Mouse (Mus musculus) cortical plate, adult 2 months (tissue): Measurements from ENCODE around the gene Olfr139. TPM values are rescaled to one million over a fixed set of nuclear protein-coding genes. Genes with fewer than 3 reads are reported as not detected.

Source experiments
- H3K27ac ChIP-seq: fragments of 200-500 bp; 2 replicates; pipeline ENCODE4 v1.5.1; 2012; ENCODE audit warnings: low read length, control low read depth, inconsistent platforms; ENCODE audit not compliant: insufficient read depth
- H3K4me1 ChIP-seq: fragments of 200-500 bp; 2 replicates; pipeline ENCODE4 v1.6.1; 2011; ENCODE audit warnings: low read length; ENCODE audit not compliant: control insufficient read depth, insufficient read depth
- H3K4me3 ChIP-seq: fragments of 200-500 bp; 2 replicates; pipeline ENCODE4 v1.5.1; 2011; ENCODE audit warnings: mild to moderate bottlenecking, low read length, control low read depth; ENCODE audit not compliant: insufficient read depth
- CTCF ChIP-seq: fragments of 200-500 bp; IDR thresholded peaks from 2 replicates; pipeline ENCODE4 v1.5.1; 2011; ENCODE audit warnings: mild to moderate bottlenecking, control low read depth, low read length; ENCODE audit not compliant: insufficient read depth; ENCODE audit errors: extremely low read depth
- POLR2A ChIP-seq: fragments of 200-500 bp; IDR thresholded peaks from 2 replicates; pipeline ENCODE4 v1.6.1; 2011; ENCODE audit warnings: mild to moderate bottlenecking, low read length, control low read depth; ENCODE audit not compliant: insufficient read depth; ENCODE audit errors: extremely low read depth
- polyA plus RNA-seq: library from polyadenylated mRNA; depleted of rRNA; stranded (reverse); fragments of >200 nt; gene quantifications from 2 replicates; pipeline ENCODE4 v1.2.3, GENCODE M21; 2012; rRNA removed

The Olfr139 gene
- polyA plus RNA-seq = not detected in 2 replicates

GRCm38 (mm10) chr11:74056451-74056850 lies at the start of gene Olfr139, which contains the start of gene Olfr399:
Gene Olfr139 (minus strand): TSS chr11:74056551.
Gene Olfr399 (minus strand): TSS chr11:74056615.
- Histone ChIP-seq H3K4me3 (no peak within 1 kb of the TSS), H3K27ac (no peak within 1 kb of the TSS), H3K4me1 (no peaks in the 10 kb centered on the region)
- TF ChIP-seq CTCF (no peak), POLR2A (no peak)

GRCm38 (mm10) chr11:74105066-74105465 lies 48.7 kb upstream of the Olfr139 start:
- H3K27ac ChIP-seq = no peak overlapping the region
- TF ChIP-seq CTCF (no peak), POLR2A (no peak)
- no peak overlapping the region for H3K4me3 ChIP-seq
- no peaks in the 10 kb centered on the region for H3K4me1 ChIP-seq

DNA sequence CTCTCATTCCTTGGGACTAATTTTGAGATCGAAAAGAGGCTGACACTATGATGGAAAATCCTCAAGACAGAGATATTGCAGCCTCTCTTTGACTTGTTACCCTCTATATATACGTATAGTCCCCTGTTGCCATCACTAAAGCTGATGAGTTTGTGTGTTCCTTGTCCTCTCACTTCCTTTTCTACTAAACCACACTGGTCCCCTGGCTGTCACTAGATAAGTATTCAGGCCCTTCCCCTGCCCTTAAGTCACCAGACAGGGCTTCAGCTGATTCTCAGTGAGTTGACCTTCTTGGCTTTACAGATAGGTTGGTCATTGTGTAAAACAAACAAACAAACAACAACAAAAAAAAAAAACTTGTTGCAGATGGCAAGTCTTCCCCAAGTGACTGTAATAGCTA lies 45.2 kb upstream of the Olfr139 start:
- H3K27ac ChIP-seq = no peak overlapping the region

DNA sequence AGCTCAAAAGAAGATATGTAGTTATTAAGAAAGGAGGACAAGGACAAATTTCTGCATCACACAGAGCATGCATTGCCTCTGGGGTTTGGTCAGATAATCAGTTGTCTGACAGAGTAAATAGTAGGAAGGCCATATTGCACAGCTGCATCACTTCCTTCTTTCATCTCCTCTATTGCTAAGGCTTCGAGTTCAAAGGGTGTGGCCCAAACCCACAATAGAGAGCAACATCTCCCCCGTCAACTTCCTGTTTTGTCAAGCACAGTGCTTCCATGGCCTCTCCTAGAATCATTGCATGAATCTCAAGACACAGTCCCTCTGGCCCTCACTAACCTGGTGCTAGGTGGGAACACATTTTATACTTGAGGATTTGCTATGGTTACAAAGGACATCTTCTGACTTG lies 44.4 kb upstream of the Olfr139 start:
- no peak for TF ChIP-seq POLR2A
- no peak for TF ChIP-seq CTCF

More for the DNA sequence above, 45.2 kb upstream of the Olfr139 start:
- H3K4me1 ChIP-seq = no peaks in the 10 kb centered on the region
- TF ChIP-seq POLR2A = no peak
- no peak for TF ChIP-seq CTCF
- no peak overlapping the region for H3K4me3 ChIP-seq

GRCm38 (mm10) chr11:74069655-74070054 lies 13.3 kb upstream of the Olfr139 start, which contains the start of gene Zfp616:
Gene Zfp616 (plus strand): TSS chr11:74069955.
- TF ChIP-seq POLR2A = no peak
- no peak for TF ChIP-seq CTCF
- no peak within 1 kb of the TSS for H3K27ac ChIP-seq
- H3K4me1 ChIP-seq = no peaks in the 10 kb centered on the region
- no peak within 1 kb of the TSS for H3K4me3 ChIP-seq

More for the DNA sequence above, 44.4 kb upstream of the Olfr139 start:
- no peak overlapping the region for H3K4me3 ChIP-seq
- H3K27ac ChIP-seq = no peak overlapping the region
- H3K4me1 ChIP-seq = no peaks in the 10 kb centered on the region

DNA sequence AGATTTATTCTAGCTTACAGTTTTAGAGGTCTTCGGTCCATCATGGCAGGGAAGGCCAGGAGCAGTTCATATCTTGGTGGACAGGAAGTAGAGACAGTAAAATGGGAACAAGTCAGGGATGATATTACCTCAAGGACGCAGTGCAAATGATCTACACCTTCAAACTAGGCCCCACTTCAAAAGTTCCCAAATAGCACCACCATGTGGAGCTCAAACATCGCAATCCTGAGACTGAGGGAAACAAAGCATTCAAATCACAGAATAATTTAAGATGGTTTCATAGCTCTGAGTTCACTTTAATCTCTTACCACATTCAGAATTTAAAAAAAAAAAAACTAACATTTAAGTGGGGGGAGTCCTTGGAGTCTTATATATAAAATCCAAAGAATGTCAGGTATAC lies 5.0 kb downstream of the Olfr139 start:
- TF ChIP-seq POLR2A (no peak), CTCF (no peak)
- H3K27ac ChIP-seq = no peak overlapping the region

More for the DNA sequence above, 5.0 kb downstream of the Olfr139 start:
- Histone ChIP-seq H3K4me3 (no peak overlapping the region), H3K4me1 (no peaks in the 10 kb centered on the region)

Other genes with a start within 250 kb of the Olfr139 start
- gene Olfr392, start 239.5 kb downstream of the Olfr139 start, polyA plus RNA-seq = not detected in 2 replicates
- not detected in 2 replicates for gene Olfr393, start 205.1 kb downstream of the Olfr139 start, polyA plus RNA-seq
- not detected in 2 replicates for gene Olfr394, start 165.8 kb downstream of the Olfr139 start, polyA plus RNA-seq
- gene Olfr395, start 147.3 kb downstream of the Olfr139 start, polyA plus RNA-seq = not detected in 2 replicates
- not detected in 2 replicates for gene Olfr23, start 119.9 kb downstream of the Olfr139 start, polyA plus RNA-seq
- gene Olfr397, start 95.7 kb downstream of the Olfr139 start, polyA plus RNA-seq = not detected in 2 replicates
- gene Olfr398, start 66.1 kb downstream of the Olfr139 start, polyA plus RNA-seq = not detected in 2 replicates
- not detected in 2 replicates for gene Olfr399, start 64 bp upstream of the Olfr139 start, polyA plus RNA-seq
- gene Zfp616, start 13.4 kb upstream of the Olfr139 start, polyA plus RNA-seq = not detected in 2 replicates
- gene Olfr401, start 57.2 kb upstream of the Olfr139 start, polyA plus RNA-seq = not detected in 2 replicates
- gene Olfr402, start 97.0 kb upstream of the Olfr139 start, polyA plus RNA-seq = not detected in 2 replicates
- gene Olfr403, start 129.7 kb upstream of the Olfr139 start, polyA plus RNA-seq = not detected in 2 replicates
- gene Olfr43, start 154.8 kb upstream of the Olfr139 start, polyA plus RNA-seq = not detected in 2 replicates
- not detected in 2 replicates for gene Olfr406, start 203.3 kb upstream of the Olfr139 start, polyA plus RNA-seq
- not detected in 2 replicates for gene Olfr59, start 227.2 kb upstream of the Olfr139 start, polyA plus RNA-seq